Mouse (Mus musculus) olfactory bulb, adult 2 months (tissue): ENCODE measurements around the gene Syt13.

Source experiments
- CTCF ChIP-seq: fragments of 200-500 bp; IDR thresholded peaks from 2 replicates; pipeline ENCODE4 v1.5.1; 2012; ENCODE audit warnings: low read depth, mild to moderate bottlenecking, low read length, moderate library complexity; ENCODE audit not compliant: insufficient read depth
- POLR2A ChIP-seq: fragments of 200-500 bp; IDR thresholded peaks from 2 replicates; pipeline ENCODE4 v1.6.1; 2012; ENCODE audit warnings: mild to moderate bottlenecking, low read depth, low read length, moderate library complexity; ENCODE audit not compliant: insufficient read depth

DNA sequence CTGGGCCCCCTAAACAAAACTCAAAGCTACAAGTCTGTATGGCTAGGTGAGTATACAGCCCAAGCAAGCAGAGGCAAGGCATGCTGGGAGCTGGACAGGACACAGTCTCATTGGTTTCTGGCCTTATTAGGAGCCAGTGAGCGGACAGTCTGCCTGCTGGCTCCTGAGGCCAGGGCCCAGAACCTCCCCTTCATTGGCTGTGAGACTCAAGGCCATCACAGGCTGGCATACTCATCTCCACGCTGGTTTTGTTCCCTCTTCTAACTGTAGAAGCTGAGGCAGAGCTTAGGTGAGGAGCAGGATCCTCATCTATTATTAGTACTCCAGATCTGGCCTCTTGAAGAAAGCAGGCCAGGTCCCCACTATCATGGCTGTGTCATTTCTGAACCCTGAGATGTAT lies 70.3 kb downstream of the Syt13 start:
- no peak for TF ChIP-seq POLR2A
- no peak for TF ChIP-seq CTCF
